Mouse (Mus musculus) megakaryocyte, embryonic 14.5 days (primary cell): Measurements from ENCODE around the gene Arhgef11.

Source experiments
- FLI1 ChIP-seq: IDR thresholded peaks from 2 replicates; pipeline ENCODE4 v1.6.1; 2012; ENCODE audit warnings: low read length, inconsistent platforms, mixed read lengths
- GATA1 ChIP-seq: IDR thresholded peaks from 3 replicates; pipeline ENCODE4 v1.6.1; 2012; ENCODE audit warnings: mixed read lengths, low read length, inconsistent platforms, borderline replicate concordance

- no peak for TF ChIP-seq GATA1
- no peak for TF ChIP-seq FLI1
Observed at GRCm38 (mm10) chr3:87758641-87759040, 141.3 kb downstream of the Arhgef11 start.
